Mouse (Mus musculus): ENCODE results near the gene Ppp2r5c.

Ppp2r5c gene

GRCm38 (mm10) chr12:110511856-110512433, 65.0 kb downstream of the Ppp2r5c start:
- DNase-seq (ENCODE audit: low read depth, low spot score): no peak

DNA sequence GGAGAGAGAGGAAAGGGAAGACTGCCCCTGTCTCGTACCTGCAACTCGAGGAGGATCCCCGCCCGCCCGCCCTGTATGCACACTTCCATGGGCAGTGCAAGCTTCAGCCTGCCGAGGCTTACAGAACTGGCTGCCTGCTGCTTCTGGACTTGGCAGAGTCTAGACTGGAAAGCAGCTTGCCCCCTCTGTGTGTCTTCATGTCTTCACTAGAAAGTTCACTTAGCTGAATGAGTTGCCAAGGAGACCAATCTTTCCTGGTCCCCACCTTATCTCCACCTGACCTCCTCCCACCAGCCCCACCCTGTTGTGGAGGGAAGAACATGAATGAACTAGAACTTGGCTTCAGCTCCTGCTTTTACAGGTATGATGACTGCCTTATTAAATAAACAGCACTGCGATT, 66.0 kb downstream of the Ppp2r5c start:
- DNase-seq (ENCODE audit: low read depth, low spot score): no peak

GRCm38 (mm10) chr12:110515676-110516075, 68.8 kb downstream of the Ppp2r5c start:
- no peak for DNase-seq (ENCODE audit: low read depth, low spot score)

- no peak for DNase-seq (ENCODE audit: low read depth, low spot score)
Observed at GRCm38 (mm10) chr12:110520236-110520987, 73.5 kb downstream of the Ppp2r5c start.

- peak; percentile 77 for DNase-seq (ENCODE audit: low read depth, low spot score)
Observed at GRCm38 (mm10) chr12:110523526-110523925, 76.6 kb downstream of the Ppp2r5c start.

- no peak for DNase-seq (ENCODE audit: low read depth, low spot score)
Observed at GRCm38 (mm10) chr12:110532711-110533110, 85.8 kb downstream of the Ppp2r5c start.

DNA sequence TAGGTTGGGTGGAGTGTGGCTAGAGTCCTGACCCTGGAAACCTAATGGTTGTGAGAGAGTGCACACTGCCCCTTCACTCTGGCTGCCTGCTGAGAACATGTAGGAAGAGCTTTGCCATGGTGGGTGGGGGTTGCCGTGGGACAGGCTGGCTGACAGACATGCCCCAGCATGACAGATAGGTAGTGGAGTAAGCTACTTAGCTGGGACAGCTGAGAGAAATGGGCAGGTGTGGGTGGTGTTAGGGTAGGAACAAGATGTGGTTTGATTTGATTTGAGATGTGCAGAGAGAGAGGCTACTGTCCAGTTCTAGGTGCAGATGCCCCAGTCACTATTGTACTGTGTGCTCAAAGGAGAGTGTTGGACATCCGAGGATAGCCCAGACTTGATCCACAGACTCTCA, 86.2 kb downstream of the Ppp2r5c start:
- no peak for DNase-seq (ENCODE audit: low read depth, low spot score)

DNA sequence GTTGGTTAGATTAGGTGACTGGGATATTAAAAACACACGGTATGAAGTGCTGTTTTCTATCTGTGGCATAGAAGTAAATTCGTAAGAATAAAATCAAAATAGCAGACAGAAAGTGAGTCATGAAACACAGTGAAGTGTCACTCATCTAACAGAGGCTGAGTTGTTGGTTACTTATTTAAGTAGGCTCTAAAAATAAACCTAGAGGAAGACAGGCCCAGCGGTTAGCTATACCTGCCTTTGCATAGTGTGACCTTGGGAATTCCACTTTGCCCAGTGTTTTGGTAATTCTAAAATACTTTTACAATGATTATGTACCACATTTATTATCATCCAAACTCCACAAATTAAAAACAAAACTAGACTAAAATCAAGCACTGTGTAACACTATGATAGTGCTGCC, 86.9 kb downstream of the Ppp2r5c start:
- DNase-seq (ENCODE audit: low read depth, low spot score): no peak

DNA sequence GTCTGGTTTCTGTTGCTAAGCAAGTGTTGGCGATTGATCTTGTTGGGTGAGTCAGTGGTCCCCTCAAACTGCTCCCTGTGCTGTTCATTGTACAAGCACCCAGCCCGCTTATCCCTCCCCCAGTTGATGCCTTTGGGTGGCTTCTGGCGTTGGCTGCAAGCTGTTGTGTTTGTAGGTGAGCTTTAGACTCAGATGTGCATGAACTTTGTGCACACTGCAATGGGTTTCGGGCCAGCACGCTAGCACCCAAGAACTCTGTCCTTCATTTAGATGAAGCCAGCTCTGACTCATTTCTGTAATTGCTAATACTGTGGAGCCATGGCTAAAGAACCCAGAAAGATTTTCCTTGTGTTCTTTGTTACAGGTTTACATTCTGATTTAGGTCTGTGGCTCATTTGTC, 88.4 kb downstream of the Ppp2r5c start:
- no peak for DNase-seq (ENCODE audit: low read depth, low spot score)

GRCm38 (mm10) chr12:110537751-110538150, 90.8 kb downstream of the Ppp2r5c start:
- no peak for DNase-seq (ENCODE audit: low read depth, low spot score)

GRCm38 (mm10) chr12:110539346-110539745, 92.4 kb downstream of the Ppp2r5c start:
- peak; percentile 52 for DNase-seq (ENCODE audit: low read depth, low spot score)

- no peak for DNase-seq (ENCODE audit: low read depth, low spot score)
Observed at GRCm38 (mm10) chr12:110539798-110540197, 92.9 kb downstream of the Ppp2r5c start.

GRCm38 (mm10) chr12:110540273-110540672, 93.4 kb downstream of the Ppp2r5c start:
- no peak for DNase-seq (ENCODE audit: low read depth, low spot score)

DNA sequence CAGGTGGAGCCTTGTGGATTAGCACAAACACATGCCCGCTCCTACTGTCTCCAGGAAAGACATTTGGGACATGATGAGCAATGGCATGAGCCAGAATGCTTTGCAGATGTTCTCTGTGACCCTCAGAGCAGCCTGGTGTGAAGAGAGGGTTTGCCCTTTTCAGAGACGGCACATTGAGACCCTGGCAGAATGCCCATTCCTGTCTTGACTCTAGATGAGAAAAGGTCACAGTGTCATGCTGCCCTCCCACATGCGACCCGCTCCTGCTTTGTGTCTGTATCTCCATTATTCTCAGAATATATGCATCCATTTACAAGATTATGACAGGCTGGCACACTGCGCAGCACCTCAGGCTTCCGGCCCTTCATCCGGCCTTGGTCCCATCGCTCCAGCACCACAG, 94.1 kb downstream of the Ppp2r5c start:
- no peak for DNase-seq (ENCODE audit: low read depth, low spot score)

- peak; percentile 72 for DNase-seq (ENCODE audit: low read depth, low spot score)
Observed at GRCm38 (mm10) chr12:110541528-110541927, 94.6 kb downstream of the Ppp2r5c start.

DNA sequence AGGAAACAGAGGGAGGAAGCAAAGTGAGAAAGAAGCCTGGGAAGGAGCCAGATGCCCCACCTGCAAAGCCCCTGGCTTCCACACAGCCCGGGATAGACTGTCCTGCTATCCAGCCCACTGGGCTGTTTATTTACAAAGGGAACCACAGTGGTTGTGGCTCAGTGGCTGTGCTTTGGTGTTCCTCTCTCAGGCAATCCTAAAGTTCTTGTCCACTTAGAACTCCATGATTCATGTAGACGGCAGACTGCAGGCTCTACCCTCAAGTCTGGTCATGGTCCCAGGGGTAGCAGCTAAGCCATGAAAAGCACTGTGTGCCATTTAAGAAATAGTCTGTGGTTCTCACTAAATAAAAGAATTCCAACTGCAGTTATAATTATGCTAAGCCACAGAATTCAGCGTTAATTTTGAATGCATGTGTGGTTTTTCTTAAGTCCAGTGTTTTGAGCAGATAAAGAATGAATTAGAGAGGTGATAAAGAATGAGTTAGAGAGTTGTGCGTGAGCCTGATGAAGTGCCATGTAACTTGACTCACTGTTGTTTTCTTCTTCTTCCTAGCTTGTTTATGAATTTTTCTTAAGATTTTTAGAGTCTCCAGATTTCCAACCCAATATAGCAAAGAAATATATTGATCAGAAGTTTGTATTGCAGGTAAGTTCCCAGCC, 98.3 kb downstream of the Ppp2r5c start:
- no peak for DNase-seq (ENCODE audit: low read depth, low spot score)

- no peak for DNase-seq (ENCODE audit: low read depth, low spot score)
Observed at GRCm38 (mm10) chr12:110547573-110547972, 100.7 kb downstream of the Ppp2r5c start.

- no peak for DNase-seq (ENCODE audit: low read depth, low spot score)
Observed at GRCm38 (mm10) chr12:110549437-110550112, 102.7 kb downstream of the Ppp2r5c start.

DNA sequence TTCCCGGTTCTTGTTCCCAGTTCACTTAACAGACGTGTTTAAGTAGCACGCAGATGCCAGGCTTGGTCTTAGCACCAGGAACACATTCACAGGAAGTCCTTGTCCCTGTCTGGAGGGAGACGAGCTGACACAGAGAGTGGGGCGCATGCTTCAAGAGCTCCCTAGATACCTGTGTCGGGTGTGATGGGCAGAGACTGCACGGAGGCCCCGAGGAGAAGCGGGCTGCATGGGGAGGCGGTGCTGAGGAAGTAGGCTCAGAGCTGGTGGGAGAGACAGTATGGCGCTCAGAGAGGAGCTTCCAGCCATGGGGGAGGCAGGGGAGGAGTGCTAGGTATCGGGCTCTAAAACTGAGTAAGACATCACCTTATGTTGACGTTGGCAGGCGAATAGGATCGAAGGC, 103.4 kb downstream of the Ppp2r5c start:
- no peak for DNase-seq (ENCODE audit: low read depth, low spot score)

- DNase-seq (ENCODE audit: low read depth, low spot score): no peak
Observed at GRCm38 (mm10) chr12:110552113-110552512, 105.2 kb downstream of the Ppp2r5c start.

GRCm38 (mm10) chr12:110553362-110553761, 106.4 kb downstream of the Ppp2r5c start:
- DNase-seq (ENCODE audit: low read depth, low spot score): no peak

DNA sequence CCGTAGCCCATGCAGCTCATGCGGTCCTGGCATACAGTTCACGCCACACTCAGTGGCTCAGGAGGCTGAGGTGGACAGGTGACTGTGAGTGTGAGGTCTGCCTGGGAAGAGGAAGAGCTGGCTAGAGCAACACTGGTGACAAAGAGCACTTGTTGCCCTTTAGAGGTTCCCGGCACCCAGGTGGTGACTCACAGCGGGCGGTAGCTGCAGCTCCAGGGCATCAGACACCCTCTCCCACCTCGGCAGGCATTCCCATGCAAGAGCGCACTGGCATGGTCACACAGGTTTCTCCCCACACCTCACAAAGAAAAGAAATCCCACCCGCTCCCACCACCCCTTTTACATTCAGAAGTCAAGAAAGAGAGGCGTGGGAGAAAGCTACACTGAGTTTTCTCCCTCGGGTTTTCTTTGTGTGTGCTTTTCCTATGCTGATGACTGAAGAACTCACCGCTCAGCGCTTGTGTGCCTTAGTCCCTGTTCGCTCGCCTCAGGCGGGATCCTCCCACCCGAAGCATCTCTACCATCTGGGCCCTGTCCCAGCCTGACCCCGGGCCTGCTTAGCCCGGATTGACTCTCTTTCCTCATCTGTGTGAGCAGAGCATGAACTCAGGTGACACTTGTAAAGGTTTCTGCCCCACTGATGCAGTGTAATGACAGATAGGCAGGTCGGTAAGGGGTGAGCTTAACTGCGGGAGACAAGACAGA, 108.8 kb downstream of the Ppp2r5c start:
- peak; percentile 53 for DNase-seq (ENCODE audit: low read depth, low spot score)
